Mouse (Mus musculus): ENCODE measurements around the gene Cdipt. TPM values are rescaled to one million over a fixed set of nuclear protein-coding genes. Genes with fewer than 3 reads are reported as not detected.

Gene Cdipt
- polyA plus RNA-seq, 1 experiment from 2014 or later = 50.7 TPM

- ATAC-seq (ENCODE audit: low read depth) (no peak), DNase-seq (peak; percentile 48)
- no peaks in the 10 kb centered on the region for H3K27me3 ChIP-seq
- H3K36me3 ChIP-seq = peaks cover 24% of the 10 kb centered on the region
- H3K9ac ChIP-seq = peak within 1 kb of the TSS; percentile 94
- 24% methylated on average over 11 of the region's 11 CpGs for WGBS (ENCODE audit: insufficient replicate concordance)
- H3K4me3 ChIP-seq (replicated peaks) = peak within 1 kb of the TSS; percentile 86
- peak within 1 kb of the TSS; percentile 95 for H3K4me2 ChIP-seq
- peaks cover 85% of the 10 kb centered on the region for H3K4me1 ChIP-seq (replicated peaks)
- H3K9me3 ChIP-seq (replicated peaks) = no peaks in the 10 kb centered on the region
- H3K27ac ChIP-seq = peak within 1 kb of the TSS; percentile 93
Observed at GRCm38 (mm10) chr7:127014320-127014719, 38.6 kb downstream of the Cdipt start, which contains the start of gene Mvp. Gene Mvp (minus strand): TSS chr7:127014621.

GRCm38 (mm10) chr7:127014993-127015392, 39.3 kb downstream of the Cdipt start:
- Histone ChIP-seq H3K27me3 (no peaks in the 10 kb centered on the region), H3K4me3 (replicated peaks) (peak overlapping the region; percentile 86; the same call in 1 of the 2 replicates), H3K36me3 (peaks cover 24% of the 10 kb centered on the region), H3K9ac (peak overlapping the region; percentile 94), H3K27ac (peak overlapping the region; percentile 93), H3K4me1 (replicated peaks) (peaks cover 81% of the 10 kb centered on the region), H3K4me2 (peak overlapping the region; percentile 95), H3K9me3 (replicated peaks) (no peaks in the 10 kb centered on the region)
- no peak for DNase-seq
- WGBS (ENCODE audit: insufficient replicate concordance) = 86% methylated on average over 12 of the region's 12 CpGs
- no peak for ATAC-seq (ENCODE audit: low read depth)

GRCm38 (mm10) chr7:127016081-127016480, 40.4 kb downstream of the Cdipt start:
- Histone ChIP-seq H3K36me3 (peaks cover 24% of the 10 kb centered on the region), H3K4me1 (replicated peaks) (peaks cover 82% of the 10 kb centered on the region)
- WGBS (ENCODE audit: insufficient replicate concordance) = 3% methylated on average over 10 of the region's 10 CpGs

GRCm38 (mm10) chr7:127016481-127016485, 40.6 kb downstream of the Cdipt start, which contains the start of gene Pagr1b:
Gene Pagr1b (minus strand): TSS chr7:127016484.
- Histone ChIP-seq H3K9me3 (replicated peaks) (no peaks in the 10 kb centered on the region), H3K4me2 (peak within 1 kb of the TSS; percentile 95), H3K4me3 (replicated peaks) (peak within 1 kb of the TSS; percentile 86), H3K4me1 (replicated peaks) (peaks cover 83% of the 10 kb centered on the region), H3K9ac (peak within 1 kb of the TSS; percentile 94), H3K27me3 (no peaks in the 10 kb centered on the region), H3K27ac (peak within 1 kb of the TSS; percentile 93), H3K36me3 (peaks cover 24% of the 10 kb centered on the region)
- DNase-seq (no peak), ATAC-seq (ENCODE audit: low read depth) (no peak)

More at GRCm38 (mm10) chr7:127016081-127016480, 40.4 kb downstream of the Cdipt start:
- peak overlapping the region; percentile 93 for H3K27ac ChIP-seq
- H3K4me2 ChIP-seq = peak overlapping the region; percentile 95
- H3K4me3 ChIP-seq (replicated peaks) = peak overlapping the region; percentile 86
- H3K27me3 ChIP-seq = no peaks in the 10 kb centered on the region
- no peaks in the 10 kb centered on the region for H3K9me3 ChIP-seq (replicated peaks)
- peak; percentile 66 for DNase-seq
- ATAC-seq (ENCODE audit: low read depth) = peak; percentile 52
- peak overlapping the region; percentile 94 for H3K9ac ChIP-seq

GRCm38 (mm10) chr7:127016486-127016938, 40.8 kb downstream of the Cdipt start:
- Histone ChIP-seq H3K36me3 (peaks cover 24% of the 10 kb centered on the region), H3K27me3 (no peaks in the 10 kb centered on the region), H3K4me3 (replicated peaks) (peak overlapping the region; percentile 86), H3K4me1 (replicated peaks) (peaks cover 83% of the 10 kb centered on the region), H3K4me2 (peak overlapping the region; percentile 95), H3K9me3 (replicated peaks) (no peaks in the 10 kb centered on the region), H3K9ac (peak overlapping the region; percentile 94), H3K27ac (peak overlapping the region; percentile 93)
- WGBS (ENCODE audit: insufficient replicate concordance) = 0% methylated on average over 22 of the region's 22 CpGs
- peak; percentile 69 for ATAC-seq (ENCODE audit: low read depth)
- DNase-seq = peak; percentile 66

- WGBS (ENCODE audit: insufficient replicate concordance) = 5% methylated on average over 39 of the region's 39 CpGs
- H3K4me1 ChIP-seq (replicated peaks) = peaks cover 84% of the 10 kb centered on the region
Observed at GRCm38 (mm10) chr7:127016971-127017949, 41.5 kb downstream of the Cdipt start, which contains the start of gene Pagr1a. Gene Pagr1a (minus strand): TSS chr7:127017352.

GRCm38 (mm10) chr7:127017950-127018345, 42.2 kb downstream of the Cdipt start:
- Histone ChIP-seq H3K4me3 (replicated peaks) (no peak overlapping the region), H3K4me2 (0 out of 2 replicates have a peak overlapping the region, but pooled peaks have one; percentile 19), H3K27me3 (no peaks in the 10 kb centered on the region), H3K27ac (peak overlapping the region; percentile 56), H3K9ac (peak overlapping the region; percentile 48; the same call in 1 of the 2 replicates), H3K9me3 (replicated peaks) (no peaks in the 10 kb centered on the region), H3K36me3 (peaks cover 34% of the 10 kb centered on the region), H3K4me1 (replicated peaks) (peaks cover 85% of the 10 kb centered on the region)
- DNase-seq (no peak), ATAC-seq (ENCODE audit: low read depth) (no peak)
- 57% methylated on average over 6 of the region's 6 CpGs for WGBS (ENCODE audit: insufficient replicate concordance)

More at GRCm38 (mm10) chr7:127016971-127017949, 41.5 kb downstream of the Cdipt start, which contains the start of gene Pagr1a:
- Histone ChIP-seq H3K9ac (peak within 1 kb of the TSS; percentile 94), H3K36me3 (peaks cover 32% of the 10 kb centered on the region), H3K4me3 (replicated peaks) (peak within 1 kb of the TSS; percentile 86), H3K9me3 (replicated peaks) (no peaks in the 10 kb centered on the region), H3K27ac (peak within 1 kb of the TSS; percentile 93), H3K27me3 (no peaks in the 10 kb centered on the region), H3K4me2 (peak within 1 kb of the TSS; percentile 95)
- peak; percentile 81 for ATAC-seq (ENCODE audit: low read depth)
- peak; percentile 97 for DNase-seq

GRCm38 (mm10) chr7:127018416-127019305, 42.9 kb downstream of the Cdipt start:
- DNase-seq = no peak
- 79% methylated on average over 15 of the region's 15 CpGs for WGBS (ENCODE audit: insufficient replicate concordance)
- Histone ChIP-seq H3K9me3 (replicated peaks) (no peaks in the 10 kb centered on the region), H3K4me2 (0 out of 2 replicates have a peak overlapping the region, but pooled peaks have one; percentile 19), H3K4me1 (replicated peaks) (peaks cover 85% of the 10 kb centered on the region), H3K27ac (peak overlapping the region; percentile 56), H3K36me3 (peaks cover 34% of the 10 kb centered on the region), H3K27me3 (no peaks in the 10 kb centered on the region), H3K4me3 (replicated peaks) (no peak overlapping the region), H3K9ac (peak overlapping the region; percentile 48; the same call in 1 of the 2 replicates)
- ATAC-seq (ENCODE audit: low read depth) = no peak

GRCm38 (mm10) chr7:127019306-127019960, 43.7 kb downstream of the Cdipt start:
- Histone ChIP-seq H3K27me3 (no peaks in the 10 kb centered on the region), H3K36me3 (peaks cover 42% of the 10 kb centered on the region), H3K4me2 (peak overlapping the region; percentile 99; the same call in 1 of the 2 replicates), H3K9me3 (replicated peaks) (no peaks in the 10 kb centered on the region), H3K4me3 (replicated peaks) (no peak overlapping the region), H3K9ac (no peak overlapping the region), H3K4me1 (replicated peaks) (peaks cover 85% of the 10 kb centered on the region), H3K27ac (no peak overlapping the region)
- WGBS (ENCODE audit: insufficient replicate concordance) = 73% methylated on average over 14 of the region's 14 CpGs
- ATAC-seq (ENCODE audit: low read depth) (no peak), DNase-seq (no peak)

GRCm38 (mm10) chr7:127020031-127020430, 44.3 kb downstream of the Cdipt start:
- H3K9ac ChIP-seq = no peak overlapping the region
- ATAC-seq (ENCODE audit: low read depth) (no peak), DNase-seq (no peak)
- H3K27ac ChIP-seq = peak overlapping the region; percentile 32; the same call in 1 of the 2 replicates
- 50% methylated on average over 3 of the region's 3 CpGs for WGBS (ENCODE audit: insufficient replicate concordance)
- H3K9me3 ChIP-seq (replicated peaks) = no peaks in the 10 kb centered on the region
- H3K4me1 ChIP-seq (replicated peaks) = peaks cover 85% of the 10 kb centered on the region
- H3K36me3 ChIP-seq = peaks cover 43% of the 10 kb centered on the region
- H3K4me2 ChIP-seq = peak overlapping the region; percentile 99
- H3K27me3 ChIP-seq = no peaks in the 10 kb centered on the region
- H3K4me3 ChIP-seq (replicated peaks) = peak overlapping the region; percentile 44; the same call in 1 of the 2 replicates

Measured in liver, embryonic 13.5 days (tissue).